Mouse (Mus musculus): ENCODE results near the gene Ralgapb. TPM values are rescaled to one million over a fixed set of nuclear protein-coding genes. Genes with fewer than 3 reads are reported as not detected.

Ralgapb gene
- polyA plus RNA-seq, 1 experiment from 2014 or later: 15.0 TPM

- H3K36me3 ChIP-seq: no peaks in the 10 kb centered on the region
- no peak overlapping the region for H3K4me2 ChIP-seq (replicated peaks)
- H3K4me1 ChIP-seq (replicated peaks): no peaks in the 10 kb centered on the region
- H3K27ac ChIP-seq: no peak overlapping the region
- 81% methylated on average over 16 of the region's 16 CpGs for WGBS
- no peaks in the 10 kb centered on the region for H3K9me3 ChIP-seq
- H3K4me3 ChIP-seq (replicated peaks): no peak overlapping the region
- no peak overlapping the region for H3K9ac ChIP-seq
- H3K27me3 ChIP-seq (replicated peaks): no peaks in the 10 kb centered on the region
- no peak for ATAC-seq
Observed at GRCm38 (mm10) chr2:158524129-158524860, 114.6 kb downstream of the Ralgapb start.

- no peak overlapping the region for H3K9ac ChIP-seq
- H3K27ac ChIP-seq: no peak overlapping the region
- H3K9me3 ChIP-seq: no peaks in the 10 kb centered on the region
- 9% methylated on average over 4 of the region's 4 CpGs for WGBS
- no peak overlapping the region for H3K4me3 ChIP-seq (replicated peaks)
- no peaks in the 10 kb centered on the region for H3K36me3 ChIP-seq
- no peak for ATAC-seq
- H3K4me2 ChIP-seq (replicated peaks): no peak overlapping the region
- no peaks in the 10 kb centered on the region; the same call in 1 of the 2 replicates for H3K27me3 ChIP-seq (replicated peaks)
- no peaks in the 10 kb centered on the region for H3K4me1 ChIP-seq (replicated peaks)
Observed at GRCm38 (mm10) chr2:158534090-158534489, 124.4 kb downstream of the Ralgapb start.

GRCm38 (mm10) chr2:158534559-158534958 is 124.9 kb downstream of the Ralgapb start:
- Histone ChIP-seq H3K36me3 (no peaks in the 10 kb centered on the region), H3K9ac (no peak overlapping the region), H3K4me1 (replicated peaks) (no peaks in the 10 kb centered on the region), H3K27ac (no peak overlapping the region), H3K9me3 (no peaks in the 10 kb centered on the region), H3K4me3 (replicated peaks) (no peak overlapping the region), H3K4me2 (replicated peaks) (no peak overlapping the region), H3K27me3 (replicated peaks) (no peaks in the 10 kb centered on the region; the same call in 1 of the 2 replicates)
- ATAC-seq: no peak
- WGBS: 69% methylated on average over 8 of the region's 8 CpGs

GRCm38 (mm10) chr2:158539433-158540305 is 130.0 kb downstream of the Ralgapb start:
- no peak for ATAC-seq
- H3K27ac ChIP-seq: no peak overlapping the region
- H3K4me2 ChIP-seq (replicated peaks): peak overlapping the region; percentile 33; the same call in 1 of the 2 replicates
- H3K4me3 ChIP-seq (replicated peaks): no peak overlapping the region
- no peaks in the 10 kb centered on the region for H3K4me1 ChIP-seq (replicated peaks)
- H3K36me3 ChIP-seq: no peaks in the 10 kb centered on the region
- H3K9ac ChIP-seq: no peak overlapping the region
- H3K27me3 ChIP-seq (replicated peaks): no peaks in the 10 kb centered on the region; the same call in 1 of the 2 replicates
- 47% methylated on average over 24 of the region's 24 CpGs for WGBS
- H3K9me3 ChIP-seq: no peaks in the 10 kb centered on the region

- H3K27ac ChIP-seq: no peak overlapping the region
- ATAC-seq: no peak
- no peak overlapping the region for H3K4me2 ChIP-seq (replicated peaks)
- H3K27me3 ChIP-seq (replicated peaks): no peaks in the 10 kb centered on the region
- H3K4me1 ChIP-seq (replicated peaks): no peaks in the 10 kb centered on the region
- H3K4me3 ChIP-seq (replicated peaks): no peak overlapping the region
- H3K9me3 ChIP-seq: no peaks in the 10 kb centered on the region
- no peak overlapping the region for H3K9ac ChIP-seq
- H3K36me3 ChIP-seq: no peaks in the 10 kb centered on the region
- WGBS: 39% methylated on average over 4 of the region's 4 CpGs
Observed at GRCm38 (mm10) chr2:158541286-158541685, 131.6 kb downstream of the Ralgapb start.

- Histone ChIP-seq H3K27ac (no peak overlapping the region), H3K4me2 (replicated peaks) (no peak overlapping the region), H3K27me3 (replicated peaks) (peaks cover 7% of the 10 kb centered on the region), H3K9ac (no peak overlapping the region), H3K4me1 (replicated peaks) (0 out of 2 replicates have a peak, but pooled peaks cover 2% of the 10 kb centered on the region), H3K9me3 (no peaks in the 10 kb centered on the region), H3K36me3 (no peaks in the 10 kb centered on the region), H3K4me3 (replicated peaks) (no peak overlapping the region)
- no peak for ATAC-seq
- 76% methylated on average over 2 of the region's 2 CpGs for WGBS
Observed at GRCm38 (mm10) chr2:158545266-158545665, 135.6 kb downstream of the Ralgapb start.

- peak; percentile 51; the same call in 1 of the 2 replicates for ATAC-seq
- 6% methylated on average over 17 of the region's 17 CpGs for WGBS
- Histone ChIP-seq H3K27me3 (replicated peaks) (peaks cover 9% of the 10 kb centered on the region), H3K9ac (no peak overlapping the region), H3K4me3 (replicated peaks) (no peak overlapping the region), H3K4me1 (replicated peaks) (0 out of 2 replicates have a peak, but pooled peaks cover 2% of the 10 kb centered on the region), H3K9me3 (no peaks in the 10 kb centered on the region), H3K27ac (no peak overlapping the region), H3K36me3 (no peaks in the 10 kb centered on the region), H3K4me2 (replicated peaks) (peak overlapping the region; percentile 40)
Observed at GRCm38 (mm10) chr2:158546751-158547150, 137.1 kb downstream of the Ralgapb start.

Other genes with a start within 250 kb of the Ralgapb start
- gene D630003M21Rik, start 180.6 kb upstream of the Ralgapb start, polyA plus RNA-seq (2015; fragmentation: Nextera tagmentation; extraction: Ambion mirVana): 2.5 and 2.6 TPM in 2 replicates
- gene Bpi, start 151.8 kb upstream of the Ralgapb start, polyA plus RNA-seq (2015; fragmentation: Nextera tagmentation; extraction: Ambion mirVana): not detected in 2 replicates
- 5.4 and 5.5 TPM in 2 replicates for gene Lbp, start 103.4 kb upstream of the Ralgapb start, polyA plus RNA-seq (2015; fragmentation: Nextera tagmentation; extraction: Ambion mirVana)
- gene Snhg11, start 34.2 kb upstream of the Ralgapb start, polyA plus RNA-seq (2015; fragmentation: Nextera tagmentation; extraction: Ambion mirVana): 4.8 and 7.0 TPM in 2 replicates
- gene Adig, start 92.8 kb downstream of the Ralgapb start, polyA plus RNA-seq (2015; fragmentation: Nextera tagmentation; extraction: Ambion mirVana): not detected in 2 replicates
- 0.23 TPM in 1 of 2 replicates, not detected in the other for gene Arhgap40, start 102.9 kb downstream of the Ralgapb start, polyA plus RNA-seq (2015; fragmentation: Nextera tagmentation; extraction: Ambion mirVana)
- not detected in 2 replicates for gene Slc32a1, start 200.9 kb downstream of the Ralgapb start, polyA plus RNA-seq (2015; fragmentation: Nextera tagmentation; extraction: Ambion mirVana)
- 9.3 and 9.4 TPM in 2 replicates for gene Actr5, start 215.0 kb downstream of the Ralgapb start, polyA plus RNA-seq (2015; fragmentation: Nextera tagmentation; extraction: Ambion mirVana)

Measured in intestine, embryonic 15.5 days (tissue).